Mouse (Mus musculus): ENCODE results near the gene Ildr2. TPM values are rescaled to one million over a fixed set of nuclear protein-coding genes. Genes with fewer than 3 reads are reported as not detected.

The Ildr2 gene
- polyA plus RNA-seq, 1 experiment from 2014 or later = 3.3 TPM

DNA sequence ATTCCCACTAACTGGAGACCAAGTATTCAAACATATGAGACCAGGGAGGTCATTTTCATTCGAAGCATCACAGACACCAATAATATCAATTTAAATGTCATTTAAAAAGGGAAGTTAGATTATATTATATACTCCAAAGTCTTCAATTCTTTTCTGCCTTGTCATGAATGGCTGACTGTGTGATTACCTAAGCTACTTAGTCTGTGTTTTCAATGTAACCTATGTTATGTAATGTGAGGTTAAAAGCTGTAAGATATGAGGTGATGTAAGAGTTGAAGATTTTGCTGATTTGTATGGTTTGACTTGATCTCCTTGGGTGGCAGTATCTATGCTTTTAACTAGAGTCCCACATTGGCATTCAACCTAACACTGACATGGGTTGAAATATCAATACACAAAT lies 88.6 kb downstream of the Ildr2 start:
- H3K27ac ChIP-seq (ENCODE audit: low read depth, low read length) = no peak overlapping the region
- H3K9ac ChIP-seq (ENCODE audit: low read depth, low read length) = no peak overlapping the region
- no peak for ATAC-seq
- H3K4me1 ChIP-seq (ENCODE audit: control insufficient read depth, insufficient read depth, low read depth, low read length) = peaks cover 4% of the 10 kb centered on the region
- H3K36me3 ChIP-seq (ENCODE audit: control insufficient read depth, insufficient read depth, low read length) = no peaks in the 10 kb centered on the region
- 82% methylated on average over 1 of the region's 1 CpGs for WGBS
- H3K4me2 ChIP-seq (ENCODE audit: low read length) = no peak overlapping the region
- H3K27me3 ChIP-seq (replicated peaks; ENCODE audit: control insufficient read depth, insufficient read depth, low read length) = no peaks in the 10 kb centered on the region
- no peak overlapping the region for H3K4me3 ChIP-seq (ENCODE audit: low read length)
- no peaks in the 10 kb centered on the region for H3K9me3 ChIP-seq (ENCODE audit: control insufficient read depth, low read length)

DNA sequence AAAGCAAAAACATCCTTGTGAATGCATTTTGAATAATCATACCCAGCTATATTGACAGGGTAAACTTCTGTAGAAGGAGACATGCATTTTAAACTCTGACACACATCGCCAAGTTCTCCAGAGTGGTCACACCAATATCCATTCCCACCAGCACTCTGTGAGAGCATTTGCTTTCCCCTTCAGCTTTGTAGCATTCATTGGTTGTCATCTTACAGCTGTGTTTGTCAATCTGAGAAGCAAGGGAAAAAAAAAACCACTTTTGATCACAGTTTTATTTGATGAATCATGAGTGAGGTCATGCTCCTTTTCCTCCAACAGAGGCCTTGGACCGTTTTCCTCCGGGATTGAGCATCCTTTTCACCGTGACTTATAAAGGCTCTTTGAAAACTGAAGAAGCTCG lies 89.6 kb downstream of the Ildr2 start:
- Histone ChIP-seq H3K4me3 (ENCODE audit: low read length) (no peak overlapping the region), H3K9me3 (ENCODE audit: control insufficient read depth, low read length) (no peaks in the 10 kb centered on the region), H3K4me1 (ENCODE audit: control insufficient read depth, insufficient read depth, low read depth, low read length) (peaks cover 4% of the 10 kb centered on the region), H3K27me3 (replicated peaks; ENCODE audit: control insufficient read depth, insufficient read depth, low read length) (no peaks in the 10 kb centered on the region), H3K27ac (ENCODE audit: low read depth, low read length) (no peak overlapping the region), H3K36me3 (ENCODE audit: control insufficient read depth, insufficient read depth, low read length) (no peaks in the 10 kb centered on the region), H3K4me2 (ENCODE audit: low read length) (no peak overlapping the region), H3K9ac (ENCODE audit: low read depth, low read length) (no peak overlapping the region)
- ATAC-seq = no peak
- WGBS = 47% methylated on average over 5 of the region's 5 CpGs

DNA sequence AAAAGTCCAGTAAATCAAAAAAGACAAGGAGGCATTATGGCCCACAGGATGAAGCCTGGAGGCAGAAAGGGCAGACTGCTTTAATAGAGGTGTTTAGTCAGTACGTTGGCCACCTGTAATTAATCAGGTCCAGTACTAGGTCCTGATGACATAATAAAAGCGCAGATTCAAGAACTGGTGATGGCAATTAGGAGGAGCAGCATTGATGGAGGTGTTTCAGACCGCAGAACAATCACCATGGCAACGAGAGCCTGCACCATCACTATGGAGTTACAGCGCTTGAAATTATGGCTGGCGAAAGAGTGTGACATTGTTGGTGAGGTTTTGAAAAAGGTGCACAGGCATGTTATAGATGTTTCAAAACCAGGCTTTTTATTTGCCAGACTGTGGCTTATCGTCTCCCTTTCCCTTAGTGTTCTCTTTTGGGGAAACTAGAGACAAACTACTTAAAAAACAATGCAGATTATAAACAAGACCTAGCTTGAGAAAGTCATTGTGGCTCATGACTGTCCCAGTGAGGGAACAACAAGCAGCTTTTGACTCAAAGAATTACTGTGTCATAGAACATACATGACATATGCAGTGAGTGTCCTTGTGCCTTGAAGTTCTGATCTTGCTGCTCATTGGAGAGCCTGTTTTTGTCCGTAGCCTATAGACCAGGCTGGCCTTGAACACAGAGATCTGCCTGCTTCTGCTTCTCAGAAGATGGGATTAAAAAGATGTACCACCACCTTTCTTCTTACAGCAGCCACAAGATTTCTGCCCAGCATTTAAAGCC lies 90.5 kb downstream of the Ildr2 start:
- H3K36me3 ChIP-seq (ENCODE audit: control insufficient read depth, insufficient read depth, low read length) = no peaks in the 10 kb centered on the region
- ATAC-seq = peak; percentile 82
- H3K27ac ChIP-seq (ENCODE audit: low read depth, low read length) = peak overlapping the region; percentile 34; the same call in 1 of the 2 replicates
- H3K27me3 ChIP-seq (replicated peaks; ENCODE audit: control insufficient read depth, insufficient read depth, low read length) = no peaks in the 10 kb centered on the region
- H3K4me3 ChIP-seq (ENCODE audit: low read length) = no peak overlapping the region
- 34% methylated on average over 8 of the region's 8 CpGs for WGBS
- H3K4me2 ChIP-seq (ENCODE audit: low read length) = peak overlapping the region; percentile 12; the same call in 1 of the 2 replicates
- peaks cover 4% of the 10 kb centered on the region for H3K4me1 ChIP-seq (ENCODE audit: control insufficient read depth, insufficient read depth, low read depth, low read length)
- no peaks in the 10 kb centered on the region for H3K9me3 ChIP-seq (ENCODE audit: control insufficient read depth, low read length)
- no peak overlapping the region; the same call in 1 of the 2 replicates for H3K9ac ChIP-seq (ENCODE audit: low read depth, low read length)

DNA sequence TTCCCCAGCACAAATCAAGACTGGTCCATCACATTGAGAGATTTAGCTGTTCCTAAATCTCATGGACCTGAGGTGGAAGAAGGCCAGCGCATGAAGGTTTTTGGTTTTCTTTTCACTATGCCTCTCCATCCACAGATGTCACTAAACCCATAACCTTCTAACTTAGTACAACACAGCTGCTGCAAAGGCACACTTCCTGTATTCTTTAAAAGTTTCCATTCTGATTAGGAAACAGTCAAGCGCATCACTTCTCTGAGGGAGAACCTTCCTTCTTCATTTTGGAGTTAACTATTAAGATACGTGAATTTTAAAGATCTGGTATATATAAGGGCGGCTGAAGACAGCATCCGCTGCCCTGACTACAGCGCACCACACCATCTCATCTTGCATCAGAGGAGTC lies 91.7 kb downstream of the Ildr2 start:
- Histone ChIP-seq H3K4me3 (ENCODE audit: low read length) (no peak overlapping the region), H3K27ac (ENCODE audit: low read depth, low read length) (no peak overlapping the region), H3K36me3 (ENCODE audit: control insufficient read depth, insufficient read depth, low read length) (no peaks in the 10 kb centered on the region), H3K9me3 (ENCODE audit: control insufficient read depth, low read length) (no peaks in the 10 kb centered on the region), H3K4me1 (ENCODE audit: control insufficient read depth, insufficient read depth, low read depth, low read length) (peaks cover 4% of the 10 kb centered on the region), H3K27me3 (replicated peaks; ENCODE audit: control insufficient read depth, insufficient read depth, low read length) (no peaks in the 10 kb centered on the region), H3K4me2 (ENCODE audit: low read length) (no peak overlapping the region), H3K9ac (ENCODE audit: low read depth, low read length) (no peak overlapping the region)
- WGBS = 96% methylated on average over 6 of the region's 6 CpGs
- ATAC-seq = no peak

DNA sequence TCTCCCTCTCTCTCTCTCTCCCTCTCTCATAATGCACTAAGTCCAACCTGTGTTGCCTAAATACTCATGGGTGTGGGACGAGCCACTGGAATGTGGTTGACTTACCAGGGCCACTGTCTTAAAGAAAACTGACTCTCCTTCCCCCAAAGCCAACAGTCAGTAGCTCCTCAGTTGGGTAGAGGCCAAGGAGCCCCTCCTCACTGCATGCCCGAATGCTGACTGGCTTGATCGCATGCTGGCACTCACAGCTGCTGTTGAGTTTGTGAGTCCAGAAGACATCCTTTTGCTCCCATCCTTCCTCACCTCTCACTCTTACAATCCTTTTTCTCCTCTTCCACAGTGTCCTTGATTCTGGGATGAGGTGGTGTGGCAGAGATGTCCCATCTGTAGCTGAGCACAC lies 93.0 kb downstream of the Ildr2 start:
- 59% methylated on average over 3 of the region's 3 CpGs for WGBS

DNA sequence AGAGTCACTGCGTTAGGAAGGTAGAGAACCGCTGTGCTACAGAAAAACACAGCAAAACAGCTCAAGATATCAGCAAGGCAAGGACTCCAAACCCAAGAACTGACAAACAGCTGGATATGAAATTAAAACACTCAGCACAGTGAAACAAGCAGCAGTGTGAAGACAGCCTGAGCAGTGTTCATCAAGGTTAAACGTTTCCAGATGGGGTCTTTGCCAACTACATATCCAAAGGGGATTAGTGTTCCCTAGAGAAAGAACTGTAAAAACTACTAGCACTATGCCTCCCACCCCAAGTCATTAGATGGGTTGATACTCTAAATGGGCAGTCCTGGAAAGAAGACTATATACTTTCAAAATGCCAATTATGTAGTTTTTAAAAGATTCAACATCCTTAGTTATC lies 95.4 kb downstream of the Ildr2 start:
- Histone ChIP-seq H3K27ac (ENCODE audit: low read depth, low read length) (no peak overlapping the region), H3K4me2 (ENCODE audit: low read length) (no peak overlapping the region), H3K27me3 (replicated peaks; ENCODE audit: control insufficient read depth, insufficient read depth, low read length) (no peaks in the 10 kb centered on the region), H3K9me3 (ENCODE audit: control insufficient read depth, low read length) (no peaks in the 10 kb centered on the region), H3K9ac (ENCODE audit: low read depth, low read length) (no peak overlapping the region), H3K4me1 (ENCODE audit: control insufficient read depth, insufficient read depth, low read depth, low read length) (peaks cover 1% of the 10 kb centered on the region), H3K4me3 (ENCODE audit: low read length) (no peak overlapping the region), H3K36me3 (ENCODE audit: control insufficient read depth, insufficient read depth, low read length) (no peaks in the 10 kb centered on the region)
- ATAC-seq = no peak
- WGBS = 74% methylated on average over 3 of the region's 3 CpGs

More for the DNA sequence above, 93.0 kb downstream of the Ildr2 start:
- Histone ChIP-seq H3K4me2 (ENCODE audit: low read length) (no peak overlapping the region), H3K9me3 (ENCODE audit: control insufficient read depth, low read length) (no peaks in the 10 kb centered on the region), H3K36me3 (ENCODE audit: control insufficient read depth, insufficient read depth, low read length) (no peaks in the 10 kb centered on the region), H3K27me3 (replicated peaks; ENCODE audit: control insufficient read depth, insufficient read depth, low read length) (no peaks in the 10 kb centered on the region), H3K9ac (ENCODE audit: low read depth, low read length) (no peak overlapping the region), H3K4me1 (ENCODE audit: control insufficient read depth, insufficient read depth, low read depth, low read length) (peaks cover 4% of the 10 kb centered on the region), H3K27ac (ENCODE audit: low read depth, low read length) (no peak overlapping the region), H3K4me3 (ENCODE audit: low read length) (no peak overlapping the region)
- ATAC-seq = no peak

DNA sequence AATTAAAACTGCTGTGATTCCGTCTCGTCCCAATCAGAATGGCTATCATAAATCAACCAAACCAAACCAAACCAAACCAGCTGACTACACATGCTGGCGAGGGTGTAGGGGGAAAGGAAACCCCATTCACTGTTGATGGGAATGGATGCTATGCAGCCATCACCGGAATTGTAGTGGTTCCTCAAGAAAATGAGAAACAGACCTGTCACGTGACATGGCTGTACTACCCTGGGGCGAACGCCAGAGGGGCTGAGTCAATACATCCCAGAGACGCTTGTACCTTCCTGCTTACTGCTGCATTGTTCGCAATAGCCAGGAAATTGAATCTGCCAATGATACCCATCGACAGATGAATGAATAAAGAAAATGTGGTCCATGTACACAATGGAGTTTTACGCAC lies 95.8 kb downstream of the Ildr2 start:
- Histone ChIP-seq H3K27ac (ENCODE audit: low read depth, low read length) (no peak overlapping the region), H3K4me1 (ENCODE audit: control insufficient read depth, insufficient read depth, low read depth, low read length) (no peaks in the 10 kb centered on the region; the same call in 1 of the 2 replicates), H3K9ac (ENCODE audit: low read depth, low read length) (no peak overlapping the region), H3K4me2 (ENCODE audit: low read length) (no peak overlapping the region), H3K27me3 (replicated peaks; ENCODE audit: control insufficient read depth, insufficient read depth, low read length) (no peaks in the 10 kb centered on the region), H3K9me3 (ENCODE audit: control insufficient read depth, low read length) (no peaks in the 10 kb centered on the region), H3K36me3 (ENCODE audit: control insufficient read depth, insufficient read depth, low read length) (no peaks in the 10 kb centered on the region), H3K4me3 (ENCODE audit: low read length) (no peak overlapping the region)
- ATAC-seq = no peak
- 80% methylated on average over 11 of the region's 11 CpGs for WGBS

DNA sequence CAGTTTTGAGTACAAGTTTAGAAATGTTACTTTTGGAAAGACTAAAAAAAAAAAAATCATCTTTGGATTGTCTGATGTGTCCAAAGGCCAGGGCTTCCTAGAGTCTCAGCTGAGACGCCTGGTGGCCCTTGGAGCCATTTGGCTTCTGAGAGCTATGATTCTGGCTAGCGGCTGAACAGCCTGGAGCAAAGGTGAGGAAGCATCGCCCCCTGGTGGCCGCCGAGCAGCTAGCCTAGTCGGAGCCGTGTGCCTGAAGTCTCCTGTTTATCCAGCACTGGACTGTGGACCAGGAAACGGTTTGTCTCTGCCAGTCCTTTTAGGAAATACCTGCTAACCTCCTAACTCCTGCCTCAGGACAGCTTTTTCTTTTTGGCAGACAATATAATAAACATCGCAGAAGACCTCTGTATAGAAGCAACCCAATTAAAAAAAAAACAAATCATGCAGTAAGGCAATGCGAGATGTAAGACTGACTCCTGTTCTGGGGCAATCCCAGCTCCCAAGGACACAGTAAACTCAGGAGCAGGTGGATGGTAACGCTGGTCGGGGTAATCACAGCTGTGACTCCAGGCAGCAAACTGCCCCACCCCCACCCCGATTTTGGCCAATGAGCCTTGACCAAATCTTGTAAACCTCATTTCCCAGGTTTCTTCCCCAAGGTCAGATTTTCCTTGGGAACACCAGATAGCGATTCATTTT lies 106.4 kb downstream of the Ildr2 start:
- Histone ChIP-seq H3K27ac (ENCODE audit: low read depth, low read length) (no peak overlapping the region), H3K36me3 (ENCODE audit: control insufficient read depth, insufficient read depth, low read length) (no peaks in the 10 kb centered on the region), H3K27me3 (replicated peaks; ENCODE audit: control insufficient read depth, insufficient read depth, low read length) (no peaks in the 10 kb centered on the region), H3K9me3 (ENCODE audit: control insufficient read depth, low read length) (no peaks in the 10 kb centered on the region), H3K4me1 (ENCODE audit: control insufficient read depth, insufficient read depth, low read depth, low read length) (no peaks in the 10 kb centered on the region), H3K4me3 (ENCODE audit: low read length) (no peak overlapping the region), H3K4me2 (ENCODE audit: low read length) (no peak overlapping the region), H3K9ac (ENCODE audit: low read depth, low read length) (no peak overlapping the region)
- 25% methylated on average over 14 of the region's 14 CpGs for WGBS
- peak; percentile 93 for ATAC-seq

DNA sequence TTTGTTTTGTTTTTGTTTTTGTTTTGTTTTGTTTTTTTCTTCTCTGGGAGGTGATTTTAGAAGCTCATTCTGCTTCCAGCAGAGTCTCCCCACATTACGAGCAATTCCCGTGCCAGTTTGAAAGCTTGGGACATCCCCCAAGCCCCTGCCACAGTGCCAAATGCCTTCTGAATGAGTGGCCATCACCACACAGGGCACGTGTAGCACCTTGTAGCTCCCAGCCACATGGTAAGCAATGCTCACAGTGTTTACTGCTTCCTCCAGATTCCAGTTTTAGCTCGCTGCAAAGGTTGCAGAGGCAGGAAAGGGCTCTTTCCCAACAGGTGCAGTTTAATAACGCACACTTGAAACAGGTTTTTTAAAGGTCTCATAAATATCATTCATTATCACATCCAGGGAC lies 107.0 kb downstream of the Ildr2 start:
- Histone ChIP-seq H3K4me3 (ENCODE audit: low read length) (no peak overlapping the region), H3K27me3 (replicated peaks; ENCODE audit: control insufficient read depth, insufficient read depth, low read length) (no peaks in the 10 kb centered on the region), H3K4me2 (ENCODE audit: low read length) (no peak overlapping the region), H3K9me3 (ENCODE audit: control insufficient read depth, low read length) (no peaks in the 10 kb centered on the region), H3K27ac (ENCODE audit: low read depth, low read length) (no peak overlapping the region), H3K4me1 (ENCODE audit: control insufficient read depth, insufficient read depth, low read depth, low read length) (no peaks in the 10 kb centered on the region), H3K9ac (ENCODE audit: low read depth, low read length) (no peak overlapping the region), H3K36me3 (ENCODE audit: control insufficient read depth, insufficient read depth, low read length) (no peaks in the 10 kb centered on the region)
- no peak for ATAC-seq
- 72% methylated on average over 5 of the region's 5 CpGs for WGBS
